Mouse (Mus musculus): ENCODE measurements around the gene Rasgrp4. TPM values are rescaled to one million over a fixed set of nuclear protein-coding genes. Genes with fewer than 3 reads are reported as not detected.
A peak's percentile ranks its signal among the peaks of the same experiment; 100 is the strongest.

Gene Rasgrp4
- polyA plus RNA-seq (2014; fragmentation: Nextera tagmentation; extraction: Ambion mirVana) = 0.57 and 0.62 TPM in 2 replicates

- ATAC-seq (replicated peaks; ENCODE audit: low FRiP score) = peak; percentile 53
- no peak for DNase-seq (ENCODE audit: low spot score)
- peak within 1 kb of the TSS; percentile 51 for H3K4me2 ChIP-seq
- H3K4me3 ChIP-seq (ENCODE audit: low read depth, low read length) = peak within 1 kb of the TSS; percentile 26
- no peaks in the 10 kb centered on the region for H3K9me3 ChIP-seq (ENCODE audit: control insufficient read depth, low read length)
- no peaks in the 10 kb centered on the region for H3K36me3 ChIP-seq (ENCODE audit: control insufficient read depth, insufficient read depth, low read length)
- 1% methylated on average over 17 of the region's 20 CpGs for WGBS
- H3K27ac ChIP-seq (ENCODE audit: low read depth, low read length) = no peak within 1 kb of the TSS
- H3K4me1 ChIP-seq (replicated peaks; ENCODE audit: control insufficient read depth, insufficient read depth, low read length) = peaks cover 3% of the 10 kb centered on the region; the same call in 1 of the 2 replicates
- H3K9ac ChIP-seq (ENCODE audit: low read depth, low read length) = no peak within 1 kb of the TSS
- H3K27me3 ChIP-seq (replicated peaks; ENCODE audit: control insufficient read depth, insufficient read depth, low read length) = 0 out of 2 replicates have a peak, but pooled peaks cover 2% of the 10 kb centered on the region
Observed at GRCm38 (mm10) chr7:29134693-29135386, at the start of gene Rasgrp4. Gene Rasgrp4, plus strand, starts transcription at chr7:29134851.

GRCm38 (mm10) chr7:29085981-29086380 lies 48.7 kb upstream of the Rasgrp4 start:
- H3K27me3 ChIP-seq (replicated peaks; ENCODE audit: control insufficient read depth, insufficient read depth, low read length) = peaks cover 4% of the 10 kb centered on the region; the same call in 1 of the 2 replicates
- H3K4me3 ChIP-seq (ENCODE audit: low read depth, low read length) = no peak overlapping the region
- no peak overlapping the region for H3K27ac ChIP-seq (ENCODE audit: low read depth, low read length)
- no peaks in the 10 kb centered on the region for H3K4me1 ChIP-seq (replicated peaks; ENCODE audit: control insufficient read depth, insufficient read depth, low read length)
- no peaks in the 10 kb centered on the region for H3K9me3 ChIP-seq (ENCODE audit: control insufficient read depth, low read length)
- no peak for DNase-seq (ENCODE audit: low spot score)
- no peak for ATAC-seq (replicated peaks; ENCODE audit: low FRiP score)
- H3K4me2 ChIP-seq = no peak overlapping the region
- no peak overlapping the region for H3K9ac ChIP-seq (ENCODE audit: low read depth, low read length)
- 75% methylated on average over 30 of the region's 30 CpGs for WGBS
- H3K36me3 ChIP-seq (ENCODE audit: control insufficient read depth, insufficient read depth, low read length) = no peaks in the 10 kb centered on the region

GRCm38 (mm10) chr7:29086902-29087301 lies 47.7 kb upstream of the Rasgrp4 start:
- H3K9ac ChIP-seq (ENCODE audit: low read depth, low read length) = no peak overlapping the region
- H3K9me3 ChIP-seq (ENCODE audit: control insufficient read depth, low read length) = no peaks in the 10 kb centered on the region
- peaks cover 4% of the 10 kb centered on the region; the same call in 1 of the 2 replicates for H3K27me3 ChIP-seq (replicated peaks; ENCODE audit: control insufficient read depth, insufficient read depth, low read length)
- ATAC-seq (replicated peaks; ENCODE audit: low FRiP score) (no peak), DNase-seq (ENCODE audit: low spot score) (no peak)
- no peak overlapping the region for H3K4me3 ChIP-seq (ENCODE audit: low read depth, low read length)
- 86% methylated on average over 10 of the region's 10 CpGs for WGBS
- no peaks in the 10 kb centered on the region for H3K36me3 ChIP-seq (ENCODE audit: control insufficient read depth, insufficient read depth, low read length)
- H3K4me2 ChIP-seq = no peak overlapping the region
- no peak overlapping the region for H3K27ac ChIP-seq (ENCODE audit: low read depth, low read length)
- no peaks in the 10 kb centered on the region for H3K4me1 ChIP-seq (replicated peaks; ENCODE audit: control insufficient read depth, insufficient read depth, low read length)

DNA sequence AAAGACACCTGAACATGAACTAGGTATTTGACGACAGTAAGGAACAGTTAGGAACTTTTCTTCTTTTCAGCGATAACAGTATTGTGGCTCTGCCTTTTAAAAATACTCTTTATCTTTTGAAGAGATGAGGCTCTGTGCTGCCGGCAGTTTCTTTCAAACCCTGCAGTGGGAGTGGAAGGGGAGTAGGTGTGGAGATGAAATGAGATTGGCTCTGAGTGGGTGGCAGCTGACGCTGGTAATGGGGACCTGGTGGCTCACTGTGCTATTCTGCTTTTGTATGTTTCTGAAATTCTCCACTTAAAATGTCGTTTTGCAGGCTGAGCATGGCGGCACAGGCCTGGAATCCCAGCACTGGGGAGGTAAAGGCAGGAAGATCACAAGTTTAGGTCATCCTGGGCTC lies 45.8 kb upstream of the Rasgrp4 start:
- no peak overlapping the region for H3K4me3 ChIP-seq (ENCODE audit: low read depth, low read length)
- H3K9ac ChIP-seq (ENCODE audit: low read depth, low read length) = no peak overlapping the region
- H3K4me1 ChIP-seq (replicated peaks; ENCODE audit: control insufficient read depth, insufficient read depth, low read length) = no peaks in the 10 kb centered on the region
- no peaks in the 10 kb centered on the region for H3K36me3 ChIP-seq (ENCODE audit: control insufficient read depth, insufficient read depth, low read length)
- no peaks in the 10 kb centered on the region; the same call in 1 of the 2 replicates for H3K27me3 ChIP-seq (replicated peaks; ENCODE audit: control insufficient read depth, insufficient read depth, low read length)
- 62% methylated on average over 6 of the region's 6 CpGs for WGBS
- no peak overlapping the region for H3K4me2 ChIP-seq
- H3K9me3 ChIP-seq (ENCODE audit: control insufficient read depth, low read length) = no peaks in the 10 kb centered on the region
- no peak for DNase-seq (ENCODE audit: low spot score)
- H3K27ac ChIP-seq (ENCODE audit: low read depth, low read length) = no peak overlapping the region
- ATAC-seq (replicated peaks; ENCODE audit: low FRiP score) = no peak

DNA sequence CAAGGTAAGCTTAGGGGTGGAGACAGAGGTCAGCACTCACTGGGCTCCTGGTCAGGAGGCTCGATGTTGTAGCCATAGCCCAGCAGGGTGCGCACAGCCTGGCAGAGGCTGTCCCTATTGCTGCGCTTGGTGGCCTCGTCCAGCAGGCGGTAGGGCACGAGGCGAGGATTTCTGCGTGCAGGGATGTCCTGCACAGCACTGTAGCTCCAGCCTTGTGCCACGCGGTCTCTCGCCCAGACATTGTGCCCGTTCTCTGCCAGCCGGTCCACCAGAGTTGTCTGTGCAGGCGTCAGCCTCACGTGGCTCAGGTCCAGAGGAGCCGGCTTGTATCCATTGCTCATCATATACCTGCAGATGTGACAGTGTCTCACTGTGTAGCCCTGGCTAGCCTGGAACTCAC lies 37.5 kb upstream of the Rasgrp4 start:
- Histone ChIP-seq H3K9ac (ENCODE audit: low read depth, low read length) (no peak overlapping the region), H3K27ac (ENCODE audit: low read depth, low read length) (no peak overlapping the region), H3K27me3 (replicated peaks; ENCODE audit: control insufficient read depth, insufficient read depth, low read length) (no peaks in the 10 kb centered on the region), H3K36me3 (ENCODE audit: control insufficient read depth, insufficient read depth, low read length) (no peaks in the 10 kb centered on the region), H3K4me3 (ENCODE audit: low read depth, low read length) (no peak overlapping the region), H3K4me2 (no peak overlapping the region), H3K4me1 (replicated peaks; ENCODE audit: control insufficient read depth, insufficient read depth, low read length) (no peaks in the 10 kb centered on the region), H3K9me3 (ENCODE audit: control insufficient read depth, low read length) (no peaks in the 10 kb centered on the region)
- WGBS = 87% methylated on average over 16 of the region's 16 CpGs
- no peak for DNase-seq (ENCODE audit: low spot score)
- no peak for ATAC-seq (replicated peaks; ENCODE audit: low FRiP score)

- no peaks in the 10 kb centered on the region for H3K27me3 ChIP-seq (replicated peaks; ENCODE audit: control insufficient read depth, insufficient read depth, low read length)
- H3K36me3 ChIP-seq (ENCODE audit: control insufficient read depth, insufficient read depth, low read length) = no peaks in the 10 kb centered on the region
- DNase-seq (ENCODE audit: low spot score) = no peak
- no peak overlapping the region for H3K27ac ChIP-seq (ENCODE audit: low read depth, low read length)
- H3K4me1 ChIP-seq (replicated peaks; ENCODE audit: control insufficient read depth, insufficient read depth, low read length) = no peaks in the 10 kb centered on the region
- no peak overlapping the region for H3K4me2 ChIP-seq
- 89% methylated on average over 12 of the region's 12 CpGs for WGBS
- H3K4me3 ChIP-seq (ENCODE audit: low read depth, low read length) = no peak overlapping the region
- no peaks in the 10 kb centered on the region for H3K9me3 ChIP-seq (ENCODE audit: control insufficient read depth, low read length)
- H3K9ac ChIP-seq (ENCODE audit: low read depth, low read length) = no peak overlapping the region
- no peak for ATAC-seq (replicated peaks; ENCODE audit: low FRiP score)
Observed at GRCm38 (mm10) chr7:29101286-29102017, 33.2 kb upstream of the Rasgrp4 start.

DNA sequence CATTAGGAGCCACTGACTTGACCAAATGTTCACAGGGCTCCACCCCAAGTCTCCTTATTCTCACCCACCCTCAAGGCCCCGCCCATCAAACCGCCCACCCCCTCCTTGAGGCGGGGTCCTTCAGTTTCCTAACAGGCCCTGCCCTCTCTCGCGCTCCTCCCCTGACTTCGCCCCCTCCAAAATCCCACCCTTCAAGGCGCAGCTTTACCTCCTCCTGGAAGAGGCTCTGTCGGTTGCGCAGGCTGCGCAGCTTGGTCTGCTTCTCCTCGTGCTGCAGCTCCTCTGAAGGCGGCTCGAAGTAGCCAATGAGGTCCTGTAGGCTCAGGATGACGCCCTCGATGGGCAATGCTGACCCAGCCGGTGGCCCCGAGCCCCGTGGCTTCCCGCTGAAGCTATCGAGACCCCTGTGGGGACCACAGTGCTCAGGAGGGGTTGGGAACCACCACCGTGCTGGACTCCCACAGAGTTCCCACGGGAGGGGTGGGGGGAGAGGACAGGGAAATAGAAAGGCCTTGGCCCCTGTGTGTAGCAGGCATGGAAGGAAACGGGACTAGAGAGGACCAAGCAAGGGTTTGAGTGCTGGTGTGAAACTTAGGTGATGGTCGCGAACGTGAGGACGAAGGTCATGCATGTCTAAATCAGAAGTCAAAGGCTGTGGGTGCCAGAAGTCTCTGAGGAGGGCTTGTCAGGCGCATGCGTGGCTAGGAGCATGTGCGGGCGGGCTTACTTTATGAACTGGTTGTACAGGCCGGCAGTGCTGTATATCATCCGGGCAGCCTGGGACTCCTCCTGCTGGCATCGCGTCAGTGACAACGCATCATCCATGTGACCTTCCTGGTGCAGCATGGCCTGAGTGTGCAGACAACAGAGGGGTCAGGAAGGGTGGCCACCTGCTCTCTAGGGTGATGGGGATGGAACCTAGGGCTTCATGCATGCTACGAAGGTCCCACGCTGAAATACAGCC lies 25.4 kb upstream of the Rasgrp4 start:
- peak; percentile 47; the same call in 1 of the 2 replicates for ATAC-seq (replicated peaks; ENCODE audit: low FRiP score)
- H3K9me3 ChIP-seq (ENCODE audit: control insufficient read depth, low read length) = no peaks in the 10 kb centered on the region
- H3K4me1 ChIP-seq (replicated peaks; ENCODE audit: control insufficient read depth, insufficient read depth, low read length) = no peaks in the 10 kb centered on the region
- H3K36me3 ChIP-seq (ENCODE audit: control insufficient read depth, insufficient read depth, low read length) = no peaks in the 10 kb centered on the region
- peak; percentile 40 for DNase-seq (ENCODE audit: low spot score)
- peak overlapping the region; percentile 22 for H3K4me2 ChIP-seq
- H3K4me3 ChIP-seq (ENCODE audit: low read depth, low read length) = no peak overlapping the region
- H3K27ac ChIP-seq (ENCODE audit: low read depth, low read length) = no peak overlapping the region
- no peaks in the 10 kb centered on the region; the same call in 1 of the 2 replicates for H3K27me3 ChIP-seq (replicated peaks; ENCODE audit: control insufficient read depth, insufficient read depth, low read length)
- 33% methylated on average over 38 of the region's 38 CpGs for WGBS
- H3K9ac ChIP-seq (ENCODE audit: low read depth, low read length) = no peak overlapping the region

DNA sequence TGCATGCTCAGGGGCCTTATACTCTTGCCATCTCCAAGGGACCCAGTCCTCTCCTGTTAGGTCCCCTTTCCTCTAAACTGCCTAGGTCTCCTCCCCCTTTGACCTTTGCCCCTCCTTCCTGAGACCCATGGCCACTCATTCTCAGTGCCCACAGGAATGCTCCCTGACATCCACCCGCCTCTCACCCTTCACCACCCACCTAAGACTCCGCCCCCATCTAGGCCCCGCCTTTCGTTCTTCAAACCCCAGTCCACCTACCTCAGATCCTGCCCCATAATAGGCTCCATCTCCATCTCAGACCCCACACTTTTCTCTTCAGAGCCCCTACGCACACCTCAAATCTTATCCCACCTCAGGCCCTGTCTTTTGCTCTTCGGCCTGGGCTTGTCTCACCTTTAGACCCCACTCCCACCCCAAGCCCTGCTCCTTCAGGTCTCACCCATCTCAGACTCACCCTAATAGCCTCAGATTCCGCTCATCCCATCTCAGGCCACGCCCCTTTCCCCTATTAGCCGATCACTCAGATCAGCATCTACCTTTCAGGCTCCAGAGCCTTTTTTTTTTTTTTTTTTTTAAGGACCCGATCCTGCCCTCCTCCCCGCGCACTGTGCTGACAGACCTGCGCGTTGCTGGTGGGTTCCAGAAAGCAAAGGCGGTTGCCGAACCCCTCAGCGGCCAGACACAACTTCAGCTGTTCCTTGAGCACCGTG lies 16.4 kb upstream of the Rasgrp4 start:
- Histone ChIP-seq H3K27me3 (replicated peaks; ENCODE audit: control insufficient read depth, insufficient read depth, low read length) (no peaks in the 10 kb centered on the region), H3K4me1 (replicated peaks; ENCODE audit: control insufficient read depth, insufficient read depth, low read length) (no peaks in the 10 kb centered on the region), H3K9ac (ENCODE audit: low read depth, low read length) (no peak overlapping the region), H3K4me3 (ENCODE audit: low read depth, low read length) (no peak overlapping the region), H3K4me2 (no peak overlapping the region), H3K36me3 (ENCODE audit: control insufficient read depth, insufficient read depth, low read length) (no peaks in the 10 kb centered on the region), H3K27ac (ENCODE audit: low read depth, low read length) (no peak overlapping the region), H3K9me3 (ENCODE audit: control insufficient read depth, low read length) (no peaks in the 10 kb centered on the region)
- DNase-seq (ENCODE audit: low spot score) = no peak
- no peak for ATAC-seq (replicated peaks; ENCODE audit: low FRiP score)
- WGBS = 21% methylated on average over 18 of the region's 18 CpGs
